Mouse (Mus musculus) ES-Bruce4 (cell line): ENCODE measurements around the gene Ggnbp2. TPM values are rescaled to one million over a fixed set of nuclear protein-coding genes. Genes with fewer than 3 reads are reported as not detected.
A peak's percentile ranks its signal among the peaks of the same experiment; 100 is the strongest.

ENCODE experiments used
- H3K27ac ChIP-seq: 2 replicates; pipeline ENCODE4 v1.5.1; 2012; ENCODE audit warnings: low read length, inconsistent platforms; ENCODE audit not compliant: insufficient read depth
- H3K27me3 ChIP-seq: 2 replicates; pipeline ENCODE4 v1.6.1; 2012; ENCODE audit warnings: mild to moderate bottlenecking, low read length, inconsistent platforms; ENCODE audit not compliant: control insufficient read depth, poor library complexity, insufficient read depth, severe bottlenecking
- H3K36me3 ChIP-seq: 2 replicates; pipeline ENCODE4 v1.6.1; 2012; ENCODE audit warnings: inconsistent platforms, mild to moderate bottlenecking, low read length, moderate library complexity; ENCODE audit not compliant: control insufficient read depth, poor library complexity, insufficient read depth, severe bottlenecking
- H3K4me1 ChIP-seq: one replicate; pipeline ENCODE4 v1.8.1; 2011; ENCODE audit warnings: low read length; ENCODE audit not compliant: control insufficient read depth, insufficient read depth
- H3K4me3 ChIP-seq: 2 replicates; pipeline ENCODE4 v1.5.1; 2011; ENCODE audit warnings: low read depth, mild to moderate bottlenecking, low read length
- H3K9ac ChIP-seq: 2 replicates; pipeline ENCODE4 v1.6.1; 2012; ENCODE audit warnings: low read depth, mild to moderate bottlenecking, inconsistent platforms; ENCODE audit not compliant: poor library complexity, severe bottlenecking
- H3K9me3 ChIP-seq: replicated peaks from 2 replicates; pipeline ENCODE4 v1.6.1; 2012; ENCODE audit warnings: mild to moderate bottlenecking, low read length, inconsistent platforms; ENCODE audit not compliant: control insufficient read depth, poor library complexity, insufficient read depth, severe bottlenecking
- CTCF ChIP-seq: IDR thresholded peaks from one replicate; pipeline ENCODE4 v1.8.1; 2011; ENCODE audit warnings: low read depth, low read length
- EP300 ChIP-seq: IDR thresholded peaks from 2 replicates; pipeline ENCODE4 v1.6.1; 2011; ENCODE audit warnings: low read depth, low read length; ENCODE audit not compliant: insufficient read depth
- POLR2A ChIP-seq: IDR thresholded peaks from one replicate; pipeline ENCODE4 v1.8.1; 2011; ENCODE audit warnings: low read length; ENCODE audit not compliant: insufficient read depth
- polyA plus RNA-seq: library from polyadenylated mRNA; stranded (reverse); fragments of >200 nt; gene quantifications from 2 replicates; pipeline ENCODE4 v1.2.4, GENCODE M21; 2011; ENCODE audit warnings: low read depth; ENCODE audit not compliant: missing spikeins, insufficient read depth, insufficient read length

Gene Ggnbp2
- polyA plus RNA-seq, 1 experiment, result 86.0 TPM

DNA sequence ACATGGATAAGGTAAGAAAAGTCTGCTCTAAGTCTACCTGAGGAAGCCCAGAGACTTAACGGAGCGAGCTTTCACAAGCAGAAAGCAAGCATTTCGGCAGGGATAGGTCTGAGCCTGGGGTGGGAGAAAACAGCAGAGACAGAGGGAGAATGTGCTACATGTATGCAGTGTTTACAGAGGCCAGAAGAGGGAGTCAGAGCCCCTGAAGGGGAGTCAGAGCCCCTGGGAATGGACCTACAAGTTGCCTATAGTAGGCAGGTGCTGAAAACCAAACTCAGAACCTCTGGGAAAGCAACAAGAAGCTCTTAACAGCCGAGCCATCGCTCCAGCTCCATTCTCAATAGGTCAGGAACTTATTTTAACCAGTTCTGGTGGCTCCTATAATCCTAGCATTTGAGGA lies 44.1 kb upstream of the Ggnbp2 start:
- Histone ChIP-seq H3K9ac (peak overlapping the region; percentile 61; the same call in 1 of the 2 replicates), H3K27ac (no peak overlapping the region), H3K36me3 (peaks cover 35% of the 10 kb centered on the region), H3K4me3 (0 out of 2 replicates have a peak overlapping the region, but pooled peaks have one; percentile 22), H3K4me1 (no peaks in the 10 kb centered on the region), H3K9me3 (no peaks in the 10 kb centered on the region), H3K27me3 (no peaks in the 10 kb centered on the region)
- no peak for TF ChIP-seq POLR2A
- peak; percentile 32 for TF ChIP-seq CTCF

DNA sequence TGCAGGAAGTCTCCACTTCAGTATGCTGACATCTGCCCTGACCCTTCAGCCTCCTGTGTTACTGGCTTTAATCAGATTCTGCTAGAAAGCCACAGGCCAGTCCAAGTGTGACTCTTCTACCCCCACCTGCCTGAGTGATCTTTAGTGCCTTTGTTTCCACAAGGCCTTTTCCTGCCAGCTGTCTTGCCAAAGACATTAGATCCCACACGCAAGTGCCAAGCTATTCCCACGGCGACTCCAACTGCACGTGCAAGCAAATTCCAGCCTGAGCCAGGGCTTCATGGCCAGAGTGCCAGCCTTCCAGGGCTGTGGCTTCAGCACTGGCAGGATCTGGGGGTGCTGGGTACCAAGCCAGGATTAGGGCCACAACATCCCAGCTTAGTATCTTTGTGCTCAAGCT lies 39.8 kb upstream of the Ggnbp2 start:
- TF ChIP-seq CTCF, result no peak
- no peak for TF ChIP-seq EP300
- no peak for TF ChIP-seq POLR2A
- Histone ChIP-seq H3K4me3 (no peak overlapping the region), H3K36me3 (peaks cover 53% of the 10 kb centered on the region), H3K27ac (no peak overlapping the region), H3K9me3 (no peaks in the 10 kb centered on the region), H3K27me3 (no peaks in the 10 kb centered on the region), H3K9ac (no peak overlapping the region), H3K4me1 (peaks cover 1% of the 10 kb centered on the region)

DNA sequence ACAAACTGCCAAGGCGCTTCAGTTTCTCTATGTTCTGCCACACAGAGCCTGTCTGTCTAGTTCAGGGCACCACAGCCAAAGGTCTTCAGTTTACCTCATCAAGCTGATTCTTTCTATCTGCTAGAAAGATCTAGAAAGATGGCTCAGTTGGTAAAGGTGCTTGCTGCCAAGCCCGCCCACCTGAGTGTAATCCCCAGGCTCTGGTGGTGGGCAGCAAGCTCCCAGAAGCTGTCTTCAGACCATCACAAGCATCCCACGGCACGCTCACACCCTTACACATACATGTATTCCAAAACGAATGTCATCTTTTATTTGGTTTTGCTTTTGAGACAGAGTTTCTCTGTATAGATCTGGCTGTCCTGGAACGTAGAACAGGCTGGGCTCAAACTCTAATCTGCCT lies 37.9 kb upstream of the Ggnbp2 start:
- TF ChIP-seq EP300, result no peak
- no peak for TF ChIP-seq CTCF
- no peak for TF ChIP-seq POLR2A
- Histone ChIP-seq H3K36me3 (peaks cover 58% of the 10 kb centered on the region), H3K4me3 (no peak overlapping the region)

DNA sequence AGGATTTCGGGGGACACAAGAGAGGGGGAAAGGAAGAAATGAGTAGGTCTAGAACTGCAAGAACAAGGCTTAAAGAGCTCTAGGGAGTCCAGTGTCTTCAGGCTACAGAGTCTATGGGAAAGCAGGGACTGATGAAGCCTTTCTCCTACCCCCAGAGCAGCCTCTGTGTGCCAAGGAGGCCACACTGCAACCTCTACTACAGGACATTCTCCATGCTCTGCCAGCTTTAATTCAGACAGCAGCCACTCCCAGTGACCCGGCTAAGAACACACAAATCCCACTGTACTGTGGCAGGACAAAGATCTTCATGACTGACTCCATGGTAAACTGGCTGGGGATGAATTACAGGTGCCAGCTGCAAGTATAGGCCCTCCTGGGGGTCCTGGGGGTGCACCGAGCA lies 36.5 kb upstream of the Ggnbp2 start:
- Histone ChIP-seq H3K36me3 (peaks cover 58% of the 10 kb centered on the region), H3K9me3 (no peaks in the 10 kb centered on the region), H3K27ac (no peak overlapping the region), H3K4me3 (no peak overlapping the region), H3K27me3 (no peaks in the 10 kb centered on the region), H3K9ac (no peak overlapping the region), H3K4me1 (peaks cover 1% of the 10 kb centered on the region)
- TF ChIP-seq POLR2A (no peak), CTCF (no peak), EP300 (no peak)

More for the DNA sequence above, 37.9 kb upstream of the Ggnbp2 start:
- no peak overlapping the region for H3K27ac ChIP-seq
- H3K4me1 ChIP-seq, result peaks cover 1% of the 10 kb centered on the region
- no peak overlapping the region for H3K9ac ChIP-seq
- H3K9me3 ChIP-seq, result no peaks in the 10 kb centered on the region
- no peaks in the 10 kb centered on the region for H3K27me3 ChIP-seq

DNA sequence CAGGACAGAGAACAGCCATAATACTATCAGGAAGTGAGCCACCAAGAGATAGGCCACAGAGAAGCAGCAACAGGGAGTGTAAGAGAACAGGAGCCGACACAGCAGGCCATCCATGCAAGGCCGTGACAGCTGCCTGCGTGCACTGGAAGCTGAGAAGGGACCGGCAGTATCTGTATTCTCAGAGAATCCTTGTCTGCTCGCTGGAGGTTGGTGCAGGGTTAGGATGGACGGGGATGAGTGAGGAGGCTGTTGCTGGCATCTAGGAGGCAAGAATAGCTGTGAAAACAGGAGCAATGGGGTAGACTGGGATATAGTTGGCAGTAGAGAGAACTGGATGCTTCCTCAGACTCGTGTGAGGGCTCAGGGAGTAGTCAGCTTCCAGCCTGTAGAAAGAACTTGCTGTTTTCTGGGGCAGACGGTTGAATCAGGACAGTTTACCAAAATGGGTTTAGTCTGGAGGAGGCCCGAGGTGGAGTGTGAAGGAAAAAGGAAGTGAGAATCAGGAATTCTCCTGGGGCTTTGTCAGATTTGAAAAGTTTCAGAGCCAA lies 34.1 kb upstream of the Ggnbp2 start:
- TF ChIP-seq EP300 (no peak), CTCF (no peak), POLR2A (no peak)

DNA sequence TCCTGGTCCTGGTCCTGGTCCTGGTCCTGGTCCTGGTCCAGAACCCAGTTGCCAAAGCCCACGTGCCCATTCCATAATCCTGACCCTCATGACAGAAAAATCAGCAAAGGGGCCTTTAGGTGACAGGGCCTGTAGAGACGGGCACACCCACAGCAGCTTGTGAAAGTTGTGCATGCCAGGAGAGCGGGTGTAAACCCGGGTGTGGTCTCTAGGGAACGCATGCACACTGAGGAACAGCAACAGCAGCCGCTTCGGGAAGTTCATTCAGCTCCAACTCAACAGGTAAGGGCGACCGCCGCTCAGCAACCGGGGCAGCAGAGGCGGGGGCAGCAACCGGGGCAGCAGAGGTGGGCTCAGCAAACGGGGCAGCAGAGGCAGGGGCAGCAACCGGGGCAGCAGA lies 22.5 kb upstream of the Ggnbp2 start:
- Histone ChIP-seq H3K9ac (no peak overlapping the region), H3K27me3 (no peaks in the 10 kb centered on the region), H3K4me1 (no peaks in the 10 kb centered on the region), H3K4me3 (no peak overlapping the region), H3K9me3 (no peaks in the 10 kb centered on the region), H3K27ac (no peak overlapping the region), H3K36me3 (peaks cover 19% of the 10 kb centered on the region)
- TF ChIP-seq CTCF, result no peak
- no peak for TF ChIP-seq EP300
- no peak for TF ChIP-seq POLR2A

More for the DNA sequence above, 34.1 kb upstream of the Ggnbp2 start:
- peaks cover 1% of the 10 kb centered on the region for H3K4me1 ChIP-seq
- H3K36me3 ChIP-seq, result peaks cover 54% of the 10 kb centered on the region
- H3K9me3 ChIP-seq, result no peaks in the 10 kb centered on the region
- no peaks in the 10 kb centered on the region for H3K27me3 ChIP-seq
- no peak overlapping the region for H3K9ac ChIP-seq
- no peak overlapping the region for H3K4me3 ChIP-seq
- no peak overlapping the region for H3K27ac ChIP-seq
